9 mouse cellular contexts compared by ENCODE assay signal in genomic region chr1:23379321-23379720, GRCm38 (mm10). TPM values are rescaled to one million over a fixed set of nuclear protein-coding genes. Genes with fewer than 3 reads are reported as not detected.
A peak's percentile ranks its signal among the peaks of the same experiment; 100 is the strongest.
DNase-seq lines count a peak whose midpoint lies in the region; ATAC-seq and TF ChIP-seq lines count a peak whose summit lies in the region.
"Had no signal": no experiment of that assay in that cellular context is flagged by ENCODE, and none has a peak within 500 bp of the region (broad histone marks: within the 10 kb centered on the region; RNA-seq: fewer than 3 reads in every experiment).

No protein-coding gene starts in this region.

- H3K9ac ChIP-seq in hindbrain, embryonic 12.5 days: no peak overlapping the region
- no peak overlapping the region for H3K9ac ChIP-seq in embryonic facial prominence, embryonic 14.5 days (ENCODE audit: low read depth, low read length)
- H3K9ac ChIP-seq in liver, embryonic 16.5 days (ENCODE audit: low read depth, low read length): peak overlapping the region; percentile 52
- H3K9ac ChIP-seq: limb, embryonic 12.5 days had no signal

- DNase-seq in hindbrain, embryonic 10.5 days (ENCODE audit: low spot score): no peak
- DNase-seq in embryonic facial prominence, embryonic 14.5 days (ENCODE audit: low spot score): no peak
- no peak for DNase-seq in MN1 (ENCODE audit: low spot score)
- DNase-seq in adrenal gland, postnatal 4 days (ENCODE audit: low spot score in 2 of 2): no peak
- DNase-seq: heart, postnatal 4 days had no signal

- peak overlapping the region; percentile 37 for H3K4me2 ChIP-seq in hindbrain, embryonic 12.5 days (replicated peaks)
- H3K4me2 ChIP-seq in embryonic facial prominence, embryonic 14.5 days (ENCODE audit: low read depth, low read length): peak overlapping the region; percentile 0
- peak overlapping the region; percentile 47 for H3K4me2 ChIP-seq in liver, embryonic 16.5 days (ENCODE audit: low read depth, low read length)
- H3K4me2 ChIP-seq: limb, embryonic 12.5 days had no signal

- TF ChIP-seq POLR2A in bone marrow macrophage, adult 2 months (IDR thresholded peaks at IDR 0.05; ENCODE audit: borderline replicate concordance, low read depth, low read length): no peak

- H3K4me3 ChIP-seq in hindbrain, embryonic 12.5 days: peak overlapping the region; percentile 6; the same call in 1 of the 2 replicates
- no peak overlapping the region for H3K4me3 ChIP-seq in hindbrain, embryonic 10.5 days
- H3K4me3 ChIP-seq in bone marrow macrophage, adult 2 months (ENCODE audit: insufficient read depth, low read length): peak overlapping the region; percentile 54; the same call in 1 of the 2 replicates
- H3K4me3 ChIP-seq in embryonic facial prominence, embryonic 14.5 days (ENCODE audit: low read depth, low read length): no peak overlapping the region
- no peak overlapping the region for H3K4me3 ChIP-seq in liver, embryonic 16.5 days (ENCODE audit: low read depth, low read length)
- H3K4me3 ChIP-seq: limb, embryonic 12.5 days had no signal

- WGBS in hindbrain, embryonic 12.5 days: 43% methylated on average over 6 of the region's 6 CpGs
- WGBS in hindbrain, embryonic 10.5 days: 57% methylated on average over 6 of the region's 6 CpGs
- 52% methylated on average over 6 of the region's 6 CpGs for WGBS in embryonic facial prominence, embryonic 14.5 days
- WGBS in liver, embryonic 16.5 days (ENCODE audit: insufficient replicate concordance): 63% methylated on average over 6 of the region's 6 CpGs

- peaks cover 3% of the 10 kb centered on the region for H3K27me3 ChIP-seq in hindbrain, embryonic 12.5 days
- H3K27me3 ChIP-seq in hindbrain, embryonic 10.5 days (ENCODE audit: insufficient read depth, poor library complexity, severe bottlenecking): peaks cover 19% of the 10 kb centered on the region
- H3K27me3 ChIP-seq in embryonic facial prominence, embryonic 14.5 days (replicated peaks; ENCODE audit: control insufficient read depth, insufficient read depth, low read length): no peaks in the 10 kb centered on the region
- no peaks in the 10 kb centered on the region for H3K27me3 ChIP-seq in liver, embryonic 16.5 days (ENCODE audit: control insufficient read depth, insufficient read depth, low read depth, low read length)
- H3K27me3 ChIP-seq: limb, embryonic 12.5 days had no signal

- no peaks in the 10 kb centered on the region for H3K9me3 ChIP-seq in hindbrain, embryonic 12.5 days (replicated peaks)
- H3K9me3 ChIP-seq in hindbrain, embryonic 10.5 days: no peaks in the 10 kb centered on the region
- H3K9me3 ChIP-seq in embryonic facial prominence, embryonic 14.5 days (ENCODE audit: control insufficient read depth, low read length): no peaks in the 10 kb centered on the region
- no peaks in the 10 kb centered on the region for H3K9me3 ChIP-seq in liver, embryonic 16.5 days (replicated peaks; ENCODE audit: control insufficient read depth, low read length)
- H3K9me3 ChIP-seq: limb, embryonic 12.5 days had no signal

- H3K36me3 ChIP-seq in hindbrain, embryonic 12.5 days: no peaks in the 10 kb centered on the region
- no peaks in the 10 kb centered on the region for H3K36me3 ChIP-seq in hindbrain, embryonic 10.5 days
- H3K36me3 ChIP-seq in embryonic facial prominence, embryonic 14.5 days (ENCODE audit: control insufficient read depth, insufficient read depth, low read length): no peaks in the 10 kb centered on the region; the same call in 1 of the 2 replicates
- H3K36me3 ChIP-seq in liver, embryonic 16.5 days (ENCODE audit: control insufficient read depth, insufficient read depth): peaks cover 15% of the 10 kb centered on the region

- no peak for ATAC-seq in hindbrain, embryonic 12.5 days (ENCODE audit: low FRiP score)
- no peak for ATAC-seq in embryonic facial prominence, embryonic 14.5 days (ENCODE audit: low read depth)
- no peak for ATAC-seq in liver, embryonic 16.5 days (ENCODE audit: low read depth)

- peaks cover 22% of the 10 kb centered on the region for H3K4me1 ChIP-seq in hindbrain, embryonic 12.5 days
- H3K4me1 ChIP-seq in hindbrain, embryonic 10.5 days (replicated peaks): peaks cover 30% of the 10 kb centered on the region
- H3K4me1 ChIP-seq in bone marrow macrophage, adult 2 months (ENCODE audit: control insufficient read depth, insufficient read depth, low read length): peaks cover 20% of the 10 kb centered on the region
- H3K4me1 ChIP-seq in embryonic facial prominence, embryonic 14.5 days (ENCODE audit: control insufficient read depth, insufficient read depth, low read length): peaks cover 4% of the 10 kb centered on the region; the same call in 1 of the 2 replicates
- peaks cover 37% of the 10 kb centered on the region for H3K4me1 ChIP-seq in liver, embryonic 16.5 days (ENCODE audit: control insufficient read depth, low read depth, low read length)

- TF ChIP-seq CTCF in bone marrow macrophage, adult 2 months (IDR thresholded peaks at IDR 0.05; ENCODE audit: low read depth, low read length): no peak

- no peak overlapping the region for H3K27ac ChIP-seq in hindbrain, embryonic 12.5 days
- H3K27ac ChIP-seq in hindbrain, embryonic 10.5 days: no peak overlapping the region
- H3K27ac ChIP-seq in bone marrow macrophage, adult 2 months (ENCODE audit: insufficient read depth, low read depth, low read length): peak overlapping the region; percentile 57
- no peak overlapping the region for H3K27ac ChIP-seq in embryonic facial prominence, embryonic 14.5 days (replicated peaks; ENCODE audit: low read depth, low read length)
- peak overlapping the region; percentile 12; the same call in 1 of the 2 replicates for H3K27ac ChIP-seq in liver, embryonic 16.5 days (ENCODE audit: low read length)
- H3K27ac ChIP-seq: limb, embryonic 12.5 days had no signal

RNA-seq across cellular contexts. Expression of gene Ogfrl1, which starts 18.3 kb away (rescaled TPM):
- polyA plus RNA-seq in hindbrain, embryonic 12.5 days (2016; fragmentation: Nextera tagmentation; extraction: Ambion mirVana): 11.7 and 15.1 TPM in 2 replicates
- 3.4 and 6.5 TPM in 2 replicates for polyA plus RNA-seq in hindbrain, embryonic 10.5 days (2016; fragmentation: Nextera tagmentation; extraction: Ambion mirVana)
- polyA plus RNA-seq in bone marrow macrophage, adult 2 months (2012; ENCODE audit: insufficient read depth, insufficient read length, missing spikeins): 33.2 and 39.7 TPM in 2 replicates
- 12.9 and 13.8 TPM in 2 replicates for polyA plus RNA-seq in embryonic facial prominence, embryonic 14.5 days (2014; fragmentation: Nextera tagmentation; extraction: Ambion mirVana)
- 6.8 and 7.3 TPM in 2 replicates for polyA plus RNA-seq in liver, embryonic 16.5 days (2015; fragmentation: Nextera tagmentation; extraction: Ambion mirVana)
- total RNA-seq in adrenal gland, postnatal 4 days (2021): 10 to 100 TPM; 11.9 to 12.4 TPM

Comparison
In these comparisons a context has a peak if more than half of its experiments do, and no peak if none do; other contexts are left out.
1. H3K4me3 ChIP-seq: peak in hindbrain, embryonic 12.5 days (single experiment) and bone marrow macrophage, adult 2 months (single experiment); none in hindbrain, embryonic 10.5 days (single experiment), embryonic facial prominence, embryonic 14.5 days (single experiment) and liver, embryonic 16.5 days (single experiment).
2. H3K27ac ChIP-seq: peak in bone marrow macrophage, adult 2 months (single experiment) and liver, embryonic 16.5 days (single experiment); none in hindbrain, embryonic 12.5 days (single experiment), hindbrain, embryonic 10.5 days (single experiment) and embryonic facial prominence, embryonic 14.5 days (single experiment).
3. Peak in every context shown above with its lines, with median percentiles within 50 percentile points of each other: H3K4me2 ChIP-seq.